Mouse (Mus musculus) midbrain, embryonic 16.5 days (tissue): Measurements from ENCODE around the gene Borcs7. TPM values are rescaled to one million over a fixed set of nuclear protein-coding genes. Genes with fewer than 3 reads are reported as not detected.

Experiments
- ATAC-seq: fragments of 200-750 bp; cut with Nextera tagmentation; 2 replicates; pipeline ENCODE4 v1.8.0; 2017; ENCODE audit warnings: moderate TSS enrichment
- H3K27ac ChIP-seq: fragments of 300-500 bp; sonication (generic); 2 replicates; pipeline ENCODE4 v1.5.1; 2014; ENCODE audit warnings: mild to moderate bottlenecking, low read length, mixed read lengths
- H3K27me3 ChIP-seq: fragments of 300-500 bp; sonication (generic); 2 replicates; pipeline ENCODE4 v1.6.1; 2014; ENCODE audit warnings: low read depth, low read length, mixed read lengths; ENCODE audit not compliant: control insufficient read depth, insufficient read depth
- H3K36me3 ChIP-seq: fragments of 300-500 bp; sonication (generic); 2 replicates; pipeline ENCODE4 v1.6.1; 2014; ENCODE audit warnings: mild to moderate bottlenecking, low read length, moderate library complexity, mixed read lengths; ENCODE audit not compliant: control insufficient read depth, insufficient read depth
- H3K4me1 ChIP-seq: fragments of 300-500 bp; sonication (generic); 2 replicates; pipeline ENCODE4 v1.6.1; 2014; ENCODE audit warnings: mild to moderate bottlenecking, low read length, mixed read lengths; ENCODE audit not compliant: control insufficient read depth, insufficient read depth
- H3K4me2 ChIP-seq: fragments of 300-500 bp; sonication (generic); 2 replicates; pipeline ENCODE4 v1.6.1; 2014; ENCODE audit warnings: mild to moderate bottlenecking, low read length, mixed read lengths
- H3K4me3 ChIP-seq: fragments of 300-500 bp; sonication (generic); 2 replicates; pipeline ENCODE4 v1.5.1; 2014; ENCODE audit warnings: low read depth, mild to moderate bottlenecking, low read length, moderate library complexity, mixed read lengths
- H3K9ac ChIP-seq: fragments of 300-500 bp; sonication (generic); 2 replicates; pipeline ENCODE4 v1.6.1; 2014; ENCODE audit warnings: low read depth, low read length, mixed read lengths
- H3K9me3 ChIP-seq: fragments of 300-500 bp; sonication (generic); replicated peaks from 2 replicates; pipeline ENCODE4 v1.6.1; 2014; ENCODE audit warnings: mild to moderate bottlenecking, low read length, mixed read lengths; ENCODE audit not compliant: control insufficient read depth, poor library complexity, severe bottlenecking
- WGBS: fragments of 180-500 bp; shearing (Covaris S2); extraction: QIAGEN DNeasy Blood & Tissue Kit; methylation state at CpG from one replicate; pipeline ENCODE4 v1.1.7; 2014; 5-methylcytosine and 5-hydroxymethylcytosine counted together
- polyA plus RNA-seq: library from polyadenylated mRNA; unstranded; fragments of >200 nt; fragmentation: Nextera tagmentation; extraction: Ambion mirVana; gene quantifications from 2 replicates; pipeline ENCODE4 v1.2.1, GENCODE M21; 2015

The Borcs7 gene
- polyA plus RNA-seq, 1 experiment from 2014 or later, result 27.6 TPM

DNA sequence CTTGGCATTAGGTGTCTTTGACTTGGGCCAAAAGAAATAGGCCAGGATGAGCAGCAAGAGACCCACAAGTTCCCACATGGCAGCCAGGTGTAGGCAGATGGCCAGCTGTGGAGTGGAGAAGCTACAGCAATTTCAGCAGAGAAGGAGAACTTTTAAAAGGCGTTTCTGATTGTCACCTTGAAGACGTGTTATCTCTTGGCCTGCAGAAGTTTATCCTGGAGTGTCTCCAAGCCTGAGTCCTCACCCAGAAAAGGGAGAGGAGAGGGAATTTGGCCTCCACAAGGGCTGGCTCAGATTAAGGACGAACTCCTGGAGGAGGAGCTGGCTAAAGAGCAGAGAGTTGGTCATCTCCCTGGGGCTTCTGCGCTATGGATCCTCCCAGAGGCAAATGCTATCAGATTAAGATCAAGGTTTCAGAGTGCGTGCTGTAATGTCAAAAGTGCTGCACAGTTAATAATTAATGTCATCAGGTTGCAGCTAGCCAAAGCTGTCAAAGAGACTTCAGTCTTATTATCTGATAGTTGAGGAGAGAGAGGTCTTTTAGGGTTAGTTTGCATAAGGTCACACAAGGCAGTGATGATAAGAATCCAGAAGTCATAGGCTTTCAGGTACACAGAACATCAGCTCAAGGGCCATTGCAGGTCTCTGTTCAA lies 16.8 kb upstream of the Borcs7 start, which contains the start of gene Cyp17a1:
TSS of gene Cyp17a1 (minus strand) at position 407 of the 653 bp plus-strand sequence.
- Histone ChIP-seq H3K4me2 (no peak within 1 kb of the TSS), H3K27me3 (no peaks in the 10 kb centered on the region; the same call in 1 of the 2 replicates), H3K4me3 (no peak within 1 kb of the TSS), H3K36me3 (no peaks in the 10 kb centered on the region), H3K4me1 (no peaks in the 10 kb centered on the region), H3K9me3 (no peaks in the 10 kb centered on the region), H3K9ac (no peak within 1 kb of the TSS), H3K27ac (no peak within 1 kb of the TSS)
- WGBS, result 70% methylated on average over 5 of the region's 5 CpGs
- ATAC-seq, result no peak

DNA sequence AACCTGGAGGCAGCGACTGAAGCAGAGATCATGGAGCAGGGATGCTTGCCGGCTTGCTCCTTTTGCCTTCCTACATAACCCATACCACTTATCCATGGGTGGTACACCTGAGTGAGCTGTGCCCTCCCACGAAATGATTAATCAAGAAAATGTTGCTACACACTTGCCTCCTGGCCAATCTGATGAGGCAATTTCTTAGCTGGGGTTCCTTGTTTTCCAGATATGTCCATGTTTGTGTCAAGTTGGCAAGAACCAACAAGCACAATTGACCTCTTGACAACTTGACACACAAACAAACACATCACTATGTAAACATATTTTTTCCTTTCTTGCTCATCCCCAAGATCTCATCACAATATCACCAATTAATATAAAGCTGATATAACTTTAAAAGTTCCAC lies 14.1 kb upstream of the Borcs7 start:
- 80% methylated on average over 3 of the region's 3 CpGs for WGBS
- Histone ChIP-seq H3K36me3 (no peaks in the 10 kb centered on the region), H3K27me3 (no peaks in the 10 kb centered on the region; the same call in 1 of the 2 replicates), H3K27ac (no peak overlapping the region), H3K4me3 (no peak overlapping the region), H3K4me2 (no peak overlapping the region), H3K9ac (no peak overlapping the region), H3K9me3 (no peaks in the 10 kb centered on the region), H3K4me1 (no peaks in the 10 kb centered on the region)
- ATAC-seq, result no peak

GRCm38 (mm10) chr19:46679720-46680383 lies 9.9 kb upstream of the Borcs7 start:
- H3K4me2 ChIP-seq, result no peak overlapping the region
- WGBS, result 69% methylated on average over 12 of the region's 12 CpGs
- H3K4me1 ChIP-seq, result no peaks in the 10 kb centered on the region
- H3K9me3 ChIP-seq, result no peaks in the 10 kb centered on the region
- no peaks in the 10 kb centered on the region for H3K36me3 ChIP-seq
- no peak for ATAC-seq
- H3K27ac ChIP-seq, result no peak overlapping the region
- H3K27me3 ChIP-seq, result no peaks in the 10 kb centered on the region
- H3K9ac ChIP-seq, result no peak overlapping the region
- H3K4me3 ChIP-seq, result no peak overlapping the region

- peak; percentile 44 for ATAC-seq
- Histone ChIP-seq H3K27ac (peak overlapping the region; percentile 95), H3K4me3 (peak overlapping the region; percentile 71), H3K36me3 (no peaks in the 10 kb centered on the region), H3K9ac (peak overlapping the region; percentile 92; the same call in 1 of the 2 replicates), H3K4me1 (peaks cover 10% of the 10 kb centered on the region; the same call in 1 of the 2 replicates), H3K27me3 (no peaks in the 10 kb centered on the region), H3K9me3 (no peaks in the 10 kb centered on the region), H3K4me2 (peak overlapping the region; percentile 56)
- 64% methylated on average over 11 of the region's 11 CpGs for WGBS
These were observed 681 bp downstream of the Borcs7 start for GRCm38 (mm10) chr19:46690387-46690786.

GRCm38 (mm10) chr19:46691078-46691477 lies 1.4 kb downstream of the Borcs7 start:
- 87% methylated on average over 2 of the region's 2 CpGs for WGBS
- Histone ChIP-seq H3K9me3 (no peaks in the 10 kb centered on the region), H3K36me3 (no peaks in the 10 kb centered on the region), H3K4me2 (peak overlapping the region; percentile 56), H3K27ac (no peak overlapping the region), H3K27me3 (no peaks in the 10 kb centered on the region), H3K4me3 (no peak overlapping the region), H3K9ac (no peak overlapping the region), H3K4me1 (peaks cover 10% of the 10 kb centered on the region; the same call in 1 of the 2 replicates)
- ATAC-seq, result no peak

DNA sequence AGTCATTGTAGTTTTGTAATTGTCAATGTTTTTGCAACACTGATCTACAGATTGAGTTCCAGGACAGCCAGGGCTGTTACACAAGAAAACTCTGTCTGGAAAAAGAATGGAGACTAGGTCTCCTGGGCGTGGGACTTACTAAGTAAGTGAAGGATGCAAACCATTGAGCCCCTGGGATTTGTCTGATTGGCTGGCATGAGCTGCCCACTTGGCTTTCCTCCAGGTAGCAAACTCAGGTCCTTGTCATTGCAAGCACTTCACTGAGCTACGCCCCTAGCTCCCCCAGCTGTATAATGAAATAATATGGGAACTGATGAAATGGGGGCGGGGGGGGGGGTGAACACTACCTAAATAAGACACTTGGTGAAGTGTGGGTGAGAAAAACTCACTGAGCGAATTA lies 3.4 kb downstream of the Borcs7 start:
- H3K4me2 ChIP-seq, result no peak overlapping the region
- H3K9ac ChIP-seq, result no peak overlapping the region
- ATAC-seq, result no peak
- no peak overlapping the region for H3K4me3 ChIP-seq
- H3K27me3 ChIP-seq, result no peaks in the 10 kb centered on the region
- no peak overlapping the region for H3K27ac ChIP-seq
- peaks cover 10% of the 10 kb centered on the region; the same call in 1 of the 2 replicates for H3K4me1 ChIP-seq
- no peaks in the 10 kb centered on the region for H3K36me3 ChIP-seq
- H3K9me3 ChIP-seq, result no peaks in the 10 kb centered on the region
- WGBS, result 89% methylated on average over 4 of the region's 4 CpGs

- Histone ChIP-seq H3K36me3 (peaks cover 3% of the 10 kb centered on the region; the same call in 1 of the 2 replicates), H3K27me3 (no peaks in the 10 kb centered on the region), H3K9me3 (no peaks in the 10 kb centered on the region), H3K9ac (no peak overlapping the region), H3K4me2 (no peak overlapping the region), H3K4me3 (no peak overlapping the region), H3K4me1 (no peaks in the 10 kb centered on the region), H3K27ac (no peak overlapping the region)
- 91% methylated on average over 8 of the region's 8 CpGs for WGBS
- ATAC-seq, result no peak
These were observed 6.8 kb downstream of the Borcs7 start for GRCm38 (mm10) chr19:46696482-46696881.

DNA sequence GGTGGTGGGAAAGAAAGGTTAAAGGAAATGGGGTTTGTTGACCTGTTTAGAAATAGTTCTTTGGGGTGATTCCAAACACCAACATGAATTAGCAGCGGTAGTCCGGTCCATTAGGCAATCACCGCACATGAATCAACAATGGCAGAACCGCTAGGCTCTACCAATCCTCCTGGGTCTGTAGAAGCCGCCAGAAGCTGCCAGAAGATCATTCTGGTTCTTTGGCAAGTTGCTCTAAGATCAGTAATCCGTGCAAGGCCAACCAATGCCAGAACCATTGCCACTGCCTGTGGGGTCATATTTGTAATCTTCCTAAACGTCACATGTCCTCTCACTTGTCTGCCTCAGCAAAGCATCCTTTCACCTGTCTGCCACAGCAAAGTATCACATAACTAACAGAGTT lies 7.2 kb downstream of the Borcs7 start:
- no peaks in the 10 kb centered on the region for H3K4me1 ChIP-seq
- peaks cover 3% of the 10 kb centered on the region; the same call in 1 of the 2 replicates for H3K36me3 ChIP-seq
- no peak overlapping the region for H3K27ac ChIP-seq
- no peaks in the 10 kb centered on the region for H3K27me3 ChIP-seq
- ATAC-seq, result no peak
- H3K4me3 ChIP-seq, result no peak overlapping the region
- no peak overlapping the region for H3K9ac ChIP-seq
- WGBS, result 95% methylated on average over 7 of the region's 7 CpGs
- H3K9me3 ChIP-seq, result no peaks in the 10 kb centered on the region
- H3K4me2 ChIP-seq, result no peak overlapping the region

GRCm38 (mm10) chr19:46697840-46698517 lies 8.3 kb downstream of the Borcs7 start:
- Histone ChIP-seq H3K4me3 (no peak overlapping the region), H3K27ac (no peak overlapping the region), H3K9ac (no peak overlapping the region), H3K4me2 (no peak overlapping the region), H3K27me3 (no peaks in the 10 kb centered on the region), H3K4me1 (no peaks in the 10 kb centered on the region), H3K36me3 (peaks cover 3% of the 10 kb centered on the region; the same call in 1 of the 2 replicates), H3K9me3 (no peaks in the 10 kb centered on the region)
- WGBS, result 45% methylated on average over 19 of the region's 19 CpGs
- ATAC-seq, result no peak
